Mouse (Mus musculus) E14TG2a.4 (cell line): Measurements from ENCODE around the gene Dbndd1.

ENCODE experiments used
- CTCF ChIP-seq: conservative IDR thresholded peaks from 2 replicates; pipeline ENCODE4 v1.5.1; 2014; ENCODE audit warnings: low read length
- POU5F1 ChIP-seq: IDR thresholded peaks from 2 replicates; pipeline ENCODE4 v1.6.1; 2014; ENCODE audit warnings: low read length, borderline replicate concordance

DNA sequence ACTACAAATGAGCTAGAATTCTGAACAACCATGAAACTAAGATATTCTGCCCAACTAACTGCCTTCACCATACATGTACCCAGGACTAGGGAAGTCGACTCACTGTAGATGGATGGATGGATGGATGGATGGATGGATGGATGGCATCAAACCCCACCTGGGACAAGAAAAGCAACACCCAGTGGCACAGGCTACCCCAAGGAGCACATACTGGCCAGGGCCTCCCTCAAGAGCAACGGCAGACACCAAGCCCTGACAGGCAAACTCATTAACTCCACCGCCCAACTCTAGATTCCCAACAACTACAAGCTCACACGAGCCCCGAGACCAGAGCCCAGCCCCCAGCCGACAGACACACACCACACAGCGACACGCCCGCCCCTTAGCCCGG lies 21.7 kb upstream of the Dbndd1 start:
- TF ChIP-seq CTCF (no peak), POU5F1 (no peak)
